Mouse (Mus musculus) adrenal gland, adult 18-20 months (tissue): Measurements from ENCODE around the gene Atp6v1e2. TPM values are rescaled to one million over a fixed set of nuclear protein-coding genes. Genes with fewer than 3 reads are reported as not detected.

Experiments used
- DNase-seq, 2 experiments: peaks; one replicate each; pipeline ENCODE4 v3.0.0; 2021 to 2022; ENCODE audit warnings: low spot score in 2 of 2
- total RNA-seq, 2 experiments: library from RNA; stranded (reverse); gene quantifications; 1 replicate in 1 of 2; 2 replicates in 1 of 2; pipeline ENCODE4 v1.2.3; 2021

Gene Atp6v1e2
- total RNA-seq, 2 experiments from 2014 or later: not detected

GRCm38 (mm10) chr17:86965121-86965520, 17.4 kb upstream of the Atp6v1e2 start:
- no peak for DNase-seq

GRCm38 (mm10) chr17:86964502-86964901, 16.8 kb upstream of the Atp6v1e2 start:
- DNase-seq: peak; percentile 39 to 48

GRCm38 (mm10) chr17:86964041-86964440, 16.3 kb upstream of the Atp6v1e2 start:
- no peak for DNase-seq

- no peak for DNase-seq
Measured at GRCm38 (mm10) chr17:86963586-86963902, 15.8 kb upstream of the Atp6v1e2 start.

- DNase-seq: peak; percentile 85 to 94
Measured at GRCm38 (mm10) chr17:86962894-86963585, 15.3 kb upstream of the Atp6v1e2 start, which contains the start of gene Rhoq. Gene Rhoq (plus strand): TSS chr17:86963082.

DNA sequence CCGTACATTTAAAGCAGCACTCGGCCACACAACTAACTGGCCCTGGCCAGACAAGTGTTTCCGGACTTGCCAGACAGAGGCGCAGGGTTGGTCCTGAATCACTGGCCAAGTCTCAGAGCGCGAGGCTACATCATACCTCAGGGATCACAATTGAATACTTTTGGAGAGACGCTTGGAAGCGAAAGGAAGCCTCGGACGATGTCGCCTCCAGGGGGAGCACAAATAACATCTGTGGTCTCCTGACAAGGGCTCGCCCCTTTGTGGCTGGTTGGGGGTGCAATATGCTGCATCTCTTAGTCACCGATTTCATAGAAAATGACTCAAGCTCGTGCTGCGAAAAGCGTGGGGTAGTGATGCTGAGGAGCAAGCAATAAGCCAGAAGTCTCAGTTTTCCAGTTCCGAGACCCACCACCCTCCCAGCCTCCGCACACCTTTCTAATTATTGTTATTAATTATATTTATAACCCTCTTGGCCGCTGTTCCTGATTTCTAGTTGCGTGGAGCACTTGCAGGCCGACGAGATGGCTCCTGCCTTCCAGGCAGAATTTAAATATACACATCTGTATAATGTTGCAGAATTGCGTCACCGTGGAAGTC, 14.7 kb upstream of the Atp6v1e2 start:
- peak; percentile 85 to 87 for DNase-seq

- DNase-seq: peak; percentile 56 to 61
Measured at GRCm38 (mm10) chr17:86961301-86961841, 13.7 kb upstream of the Atp6v1e2 start.

DNA sequence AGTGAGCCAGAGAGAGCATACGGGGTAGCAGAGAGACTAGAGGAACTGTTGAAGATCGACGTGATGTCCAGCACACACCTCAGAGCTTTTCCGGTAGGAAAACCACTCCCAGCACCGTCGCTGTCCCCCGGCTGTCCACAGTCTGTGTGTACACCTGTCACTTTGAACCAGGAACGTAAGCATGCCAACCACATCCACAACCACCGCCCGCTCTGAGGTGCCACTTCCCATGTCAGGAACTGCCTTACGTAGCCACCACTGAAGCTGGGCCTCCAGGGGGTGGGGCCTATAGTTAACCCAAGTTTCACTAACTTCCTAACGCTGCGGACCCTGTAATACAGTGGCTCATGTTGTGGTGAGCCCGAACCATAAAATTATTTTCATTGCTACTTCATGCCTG, 10.3 kb upstream of the Atp6v1e2 start:
- DNase-seq: no peak

DNA sequence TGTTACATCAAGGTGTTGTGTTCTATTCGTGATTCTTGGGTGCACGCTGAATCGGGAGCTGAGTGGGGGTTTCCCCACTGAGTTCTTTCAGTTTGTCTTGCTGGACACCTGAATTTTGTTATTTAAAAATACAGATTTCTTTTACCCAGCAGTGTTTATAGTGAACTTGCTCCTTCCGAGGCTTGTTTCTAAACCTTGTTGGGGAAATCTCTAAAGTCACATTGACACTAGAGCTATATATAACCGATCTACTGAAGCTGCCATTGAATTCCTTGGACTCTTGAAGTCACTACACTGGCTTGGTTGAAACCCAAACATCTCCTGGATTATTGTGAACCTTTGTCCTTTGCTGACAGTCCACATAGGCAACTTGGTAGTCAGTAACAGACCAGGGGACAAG, 9.5 kb upstream of the Atp6v1e2 start:
- DNase-seq: no peak

GRCm38 (mm10) chr17:86948801-86949200, 1.1 kb upstream of the Atp6v1e2 start:
- no peak for DNase-seq

DNA sequence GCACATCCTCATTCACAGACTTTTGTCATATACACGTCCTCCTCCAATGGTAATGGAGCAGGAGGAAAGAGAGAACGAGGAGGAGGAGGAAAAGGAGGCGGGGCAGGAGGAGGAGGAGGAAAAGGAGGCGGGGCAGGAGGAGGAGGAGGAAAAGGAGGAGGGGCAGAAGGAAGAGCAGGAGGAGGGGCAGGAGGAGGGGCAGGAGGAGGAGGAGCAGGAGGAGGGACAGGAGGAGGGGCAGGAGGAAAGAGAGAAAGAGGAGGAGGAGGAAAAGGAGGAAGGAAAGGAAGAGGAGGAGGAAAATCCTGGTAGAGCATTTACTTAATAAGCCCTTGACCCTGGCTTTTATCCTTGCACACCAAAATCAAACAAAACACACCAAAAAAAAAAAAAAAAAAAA, 1.6 kb downstream of the Atp6v1e2 start:
- DNase-seq: no peak

DNA sequence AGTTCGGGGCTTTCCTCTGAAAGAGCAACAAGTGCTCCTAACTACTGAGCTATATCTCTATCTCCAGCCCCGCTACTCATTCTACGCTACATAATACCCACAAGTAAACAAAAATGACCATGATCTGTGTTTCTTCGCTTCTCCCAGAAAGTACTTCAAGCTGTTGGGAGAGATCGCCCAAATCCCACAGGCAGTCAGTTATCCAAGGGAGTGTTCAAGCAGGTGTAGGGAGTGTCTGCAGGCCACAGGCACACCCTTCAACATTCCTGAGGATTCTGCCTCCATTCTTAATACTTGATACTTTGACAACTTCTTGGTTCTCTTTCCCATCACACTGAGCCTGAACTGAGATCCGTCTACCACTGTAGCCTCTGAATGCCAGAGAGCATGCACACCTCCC, 4.5 kb downstream of the Atp6v1e2 start:
- no peak for DNase-seq

- DNase-seq: no peak
Measured at GRCm38 (mm10) chr17:86942112-86942511, 5.6 kb downstream of the Atp6v1e2 start.

GRCm38 (mm10) chr17:86938683-86939082, 9.0 kb downstream of the Atp6v1e2 start:
- DNase-seq: no peak

DNA sequence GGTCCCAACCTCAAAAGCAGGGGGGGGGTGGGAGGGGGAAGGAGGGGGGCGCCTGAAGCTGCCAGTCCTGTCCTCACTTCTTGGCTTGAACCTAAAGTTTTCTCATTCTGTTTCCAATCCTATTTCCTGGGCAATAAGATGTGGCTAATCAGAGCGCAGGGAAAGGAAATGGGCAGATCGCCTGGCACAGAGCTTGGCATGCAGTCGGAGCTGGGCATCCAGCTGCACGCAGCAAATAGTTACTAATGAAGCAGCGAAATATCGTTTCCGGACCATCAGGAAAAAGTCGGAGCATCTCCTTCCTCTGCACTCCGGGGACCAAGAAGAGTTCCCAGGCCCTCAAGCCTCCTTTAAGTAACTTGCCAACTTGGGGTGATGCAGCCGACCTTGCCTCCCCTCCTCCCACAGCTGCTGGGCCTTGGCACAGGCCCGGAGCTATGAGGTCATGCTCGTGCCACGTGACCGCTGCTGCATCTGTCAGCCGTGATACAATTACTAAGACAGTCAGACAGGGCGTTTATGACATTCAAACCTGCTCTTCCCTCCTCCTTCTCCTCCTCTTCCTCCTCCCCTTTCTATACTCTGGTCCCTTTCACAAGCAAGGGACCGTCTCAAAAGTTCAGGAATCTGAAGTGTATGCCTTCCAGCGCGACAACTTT, 10.1 kb downstream of the Atp6v1e2 start:
- DNase-seq: peak; percentile 78 to 84

GRCm38 (mm10) chr17:86937064-86937463, 10.6 kb downstream of the Atp6v1e2 start:
- DNase-seq: no peak

DNA sequence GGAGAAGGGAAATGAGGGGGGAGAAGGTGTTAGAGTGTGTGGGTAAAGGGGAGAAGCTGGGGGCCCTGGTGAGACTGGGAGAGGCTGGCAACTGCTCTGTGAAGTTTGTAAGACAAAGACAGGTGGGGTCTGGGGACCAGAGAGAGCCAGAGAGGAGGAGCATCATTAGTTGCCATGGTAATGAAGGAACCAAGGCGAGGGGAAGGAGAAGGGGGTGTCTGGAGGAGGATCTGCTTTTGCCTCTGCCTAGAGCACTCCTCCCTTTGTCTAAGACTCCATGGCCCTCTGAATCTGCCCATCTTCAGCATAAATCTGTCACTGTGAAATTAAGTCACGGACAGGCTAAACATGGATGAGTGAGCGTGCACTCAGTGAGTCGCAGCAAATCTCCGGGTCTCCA, 14.8 kb downstream of the Atp6v1e2 start:
- no peak for DNase-seq

DNA sequence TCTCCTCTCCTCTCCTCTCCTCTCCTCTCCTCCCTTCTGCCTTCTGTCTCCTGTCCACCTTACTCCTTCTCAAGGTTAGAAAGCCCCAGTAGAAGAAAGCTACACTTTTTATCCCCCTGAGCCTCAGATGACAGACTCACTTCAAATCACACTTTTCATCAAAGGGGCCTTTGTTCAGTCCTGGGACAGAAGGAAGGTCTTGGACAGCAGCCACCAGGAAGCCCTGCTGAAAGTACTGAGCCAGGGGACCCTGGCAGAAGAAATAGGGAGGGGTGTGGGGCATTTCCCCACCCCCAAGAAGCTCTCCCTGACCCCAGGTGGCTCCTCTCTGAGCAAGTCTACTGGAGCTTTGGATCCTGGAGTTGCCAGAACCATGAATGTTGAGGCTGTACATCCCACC, 17.7 kb downstream of the Atp6v1e2 start:
- DNase-seq: no peak

DNA sequence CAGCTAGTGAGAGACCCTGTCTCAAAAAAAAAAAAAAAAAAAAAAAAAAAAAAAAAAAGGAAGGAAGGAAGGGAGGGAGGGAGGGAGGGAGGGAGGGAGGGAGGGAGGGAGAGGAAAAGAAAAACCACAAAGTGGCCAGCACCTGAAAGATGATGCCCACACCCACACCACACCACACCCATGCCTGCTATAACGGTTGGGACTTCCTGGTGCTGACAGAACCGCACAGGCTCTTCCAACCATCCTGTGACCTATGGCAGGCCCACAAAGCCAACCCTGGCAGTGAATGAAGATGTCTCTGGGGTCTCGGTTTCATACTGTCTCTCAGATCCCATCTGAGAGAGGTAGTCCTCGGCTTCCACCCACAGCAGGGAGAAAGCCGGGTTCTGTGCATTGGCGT, 18.3 kb downstream of the Atp6v1e2 start:
- DNase-seq: no peak

DNA sequence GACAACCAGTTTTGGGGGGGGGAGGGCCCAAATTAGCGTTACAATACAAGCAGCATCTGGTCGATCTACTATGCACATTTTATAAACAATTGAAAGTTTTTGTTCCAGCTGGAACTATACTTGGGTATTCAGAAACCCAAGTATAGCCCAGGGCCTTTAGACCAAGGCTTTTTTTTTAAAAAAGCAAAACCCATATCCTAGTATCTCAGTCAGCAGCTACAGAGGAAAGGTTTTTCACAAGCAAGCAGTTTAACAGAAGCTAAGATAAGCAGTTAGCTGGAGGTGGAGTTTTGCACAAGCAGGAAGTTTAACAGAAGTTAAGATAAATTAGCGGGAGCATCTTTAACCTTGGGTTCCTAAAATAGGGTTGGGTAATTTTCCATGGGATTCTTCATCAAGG, 20.9 kb downstream of the Atp6v1e2 start:
- DNase-seq: no peak

DNA sequence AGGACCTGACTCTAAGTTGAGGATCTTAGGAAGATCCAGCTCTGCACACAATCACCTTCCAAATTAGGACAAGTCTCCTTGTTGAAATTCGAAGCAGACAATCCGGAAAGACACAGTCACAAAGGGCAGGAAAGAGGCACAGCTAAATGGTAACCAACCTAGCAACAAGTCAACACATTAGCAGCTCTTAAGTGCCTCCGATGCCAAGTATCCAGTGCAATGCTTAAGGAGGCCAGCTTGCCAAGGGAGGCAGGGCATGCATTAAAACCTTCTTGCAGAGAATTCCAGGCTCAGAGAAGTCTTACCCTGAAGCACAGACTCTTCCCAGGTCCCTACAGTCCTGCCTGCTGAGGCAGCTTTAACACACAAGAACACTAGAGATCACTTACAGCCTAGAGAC, 23.0 kb downstream of the Atp6v1e2 start:
- DNase-seq: no peak

- DNase-seq: peak in 1 of 2 experiments; percentile 25
Measured at GRCm38 (mm10) chr17:86919729-86920128, 28.0 kb downstream of the Atp6v1e2 start.
